Mouse (Mus musculus) yolk sac, embryonic 10.5 days (tissue): ENCODE data around the gene Slc43a1.

Source experiments
- DNase-seq: peaks from one replicate; pipeline ENCODE4 v3.0.0-alpha.2; 2017; ENCODE audit warnings: low spot score

Gene Slc43a1

DNA sequence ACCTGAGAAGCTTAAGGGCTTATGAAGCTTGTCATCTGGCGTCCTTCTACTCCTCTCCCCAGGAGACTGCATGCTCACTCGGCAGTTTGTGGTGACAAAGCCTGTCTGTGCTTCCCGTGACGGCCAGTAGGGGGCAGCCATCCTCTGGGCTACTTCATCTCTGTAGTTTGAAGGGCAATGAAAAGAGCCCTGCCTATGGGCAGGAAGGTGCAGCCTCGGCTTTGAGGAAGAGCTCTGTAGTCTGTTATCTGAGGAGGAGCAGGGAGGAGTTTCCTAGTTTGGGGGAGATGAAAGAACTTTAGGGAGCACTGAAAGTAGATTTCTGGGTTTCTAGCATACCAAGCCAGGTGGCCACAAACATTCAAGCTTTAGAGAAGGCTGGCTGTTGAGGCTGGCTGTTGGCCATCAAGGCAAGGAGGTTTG lies 29.9 kb downstream of the Slc43a1 start:
- peak; percentile 36 for DNase-seq

DNA sequence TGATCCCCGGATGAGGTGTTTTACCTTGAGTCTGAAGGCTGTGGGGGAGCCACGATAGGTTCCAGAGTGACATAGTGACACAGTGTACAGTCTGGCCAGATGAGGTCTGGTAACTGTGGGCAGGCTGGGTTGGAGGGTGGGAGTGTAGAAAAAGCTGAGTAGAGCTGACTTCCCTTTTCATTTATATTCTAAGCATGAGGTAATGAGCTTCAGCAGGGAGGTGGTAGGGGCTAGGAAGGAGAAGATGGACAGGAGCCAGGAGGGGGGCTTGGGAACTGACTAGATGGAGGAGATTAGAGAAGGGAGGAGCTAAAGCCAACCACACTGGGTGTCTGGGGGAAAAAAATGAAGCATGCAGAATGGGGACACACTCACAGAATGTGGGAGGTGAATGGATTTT lies 30.3 kb downstream of the Slc43a1 start:
- no peak for DNase-seq

DNA sequence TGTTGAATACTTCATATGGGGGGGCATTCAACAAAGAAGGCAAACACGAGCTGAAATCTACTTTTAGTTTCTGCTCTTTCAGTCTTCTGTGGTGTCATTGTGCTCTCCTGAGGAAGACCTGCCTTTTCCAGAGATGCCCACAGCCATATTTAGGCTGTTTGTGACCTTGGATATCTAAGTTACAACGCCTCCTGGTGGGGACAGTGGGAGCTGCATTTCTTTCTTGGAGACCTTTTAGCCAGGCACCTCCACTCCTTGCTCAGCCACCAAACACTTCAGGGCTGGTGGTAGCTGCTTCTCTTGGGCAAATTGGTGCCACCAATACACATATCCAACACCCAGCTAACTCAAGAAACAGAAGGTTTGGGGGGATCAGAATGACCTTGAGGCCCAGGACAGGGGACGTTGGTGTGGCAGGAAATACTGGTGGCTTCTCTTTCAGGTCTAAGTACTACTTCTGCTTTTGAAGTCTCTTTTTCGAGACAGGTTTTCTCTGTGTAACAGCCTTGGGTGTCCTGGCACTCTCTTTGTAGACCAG lies 32.0 kb downstream of the Slc43a1 start:
- DNase-seq, result no peak

DNA sequence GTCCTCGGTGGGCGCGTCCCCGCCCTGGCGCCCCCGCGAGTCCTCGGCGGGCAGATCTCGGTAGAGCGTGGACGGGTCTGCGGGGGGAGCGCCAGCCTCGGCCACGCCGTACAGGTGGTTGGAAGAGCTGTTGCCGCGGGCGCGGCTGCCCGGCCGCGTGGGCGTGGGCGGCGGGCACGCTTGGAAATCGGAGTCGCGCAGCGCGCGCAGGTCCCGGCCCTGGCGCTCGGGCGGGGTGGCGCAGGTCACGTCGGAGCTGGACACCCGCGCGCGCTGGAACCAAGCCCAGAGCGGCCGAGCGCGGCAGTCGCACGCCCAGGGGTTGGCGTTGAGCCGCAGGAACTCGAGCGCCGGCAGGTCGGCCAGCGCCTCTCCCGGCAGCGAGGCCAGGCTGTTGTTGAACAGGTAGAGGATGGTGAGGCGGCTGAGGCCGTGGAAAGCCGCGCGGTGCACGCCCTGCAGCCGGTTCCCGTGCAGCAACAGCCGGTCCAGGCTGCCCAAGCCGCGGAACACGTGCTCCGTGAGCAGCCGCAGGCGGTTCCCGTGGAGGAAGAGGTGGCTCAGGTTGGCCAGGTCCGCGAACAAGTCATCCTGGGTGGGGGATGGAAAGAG lies 33.6 kb downstream of the Slc43a1 start:
- DNase-seq, result no peak

DNA sequence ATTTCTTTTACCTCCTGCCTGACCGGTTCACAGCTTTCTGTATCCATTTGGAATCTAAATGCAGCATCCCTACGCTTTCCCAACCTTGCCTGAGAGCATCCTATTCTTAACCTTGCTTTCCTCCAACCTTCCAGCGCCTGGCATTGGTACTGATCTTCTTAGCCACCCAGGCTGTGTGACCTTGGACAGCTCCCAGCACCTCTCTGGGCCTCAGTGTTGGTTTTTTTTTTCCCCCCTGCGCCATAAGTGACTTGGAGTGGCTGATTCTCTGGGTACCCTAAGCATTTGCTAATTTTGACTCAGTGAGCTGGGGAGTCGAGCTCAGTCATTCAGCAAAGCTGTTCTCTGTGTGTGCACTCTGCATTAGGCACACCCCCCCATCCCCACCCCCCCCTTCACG lies 37.2 kb downstream of the Slc43a1 start:
- DNase-seq, result no peak

DNA sequence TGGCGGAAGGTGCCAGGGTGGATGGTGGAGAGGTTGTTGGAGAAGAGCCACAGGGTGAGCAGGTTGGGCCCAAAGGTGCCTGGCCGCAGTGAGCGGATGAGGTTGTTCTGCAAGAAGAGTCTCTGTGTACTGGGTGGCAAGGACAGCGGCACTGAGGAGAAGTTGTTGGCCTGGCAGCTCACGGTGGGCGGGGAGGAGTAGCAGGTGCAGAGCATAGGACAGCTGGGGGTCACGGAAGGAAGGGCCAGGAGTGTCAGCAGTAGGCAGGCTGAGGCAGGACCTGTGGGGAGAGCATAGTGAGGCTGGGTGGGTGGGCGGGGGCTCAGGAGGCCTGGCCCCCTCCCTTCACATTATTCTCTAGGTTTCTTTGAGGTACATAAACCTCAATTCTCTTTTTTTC lies 41.9 kb downstream of the Slc43a1 start:
- DNase-seq, result no peak

DNA sequence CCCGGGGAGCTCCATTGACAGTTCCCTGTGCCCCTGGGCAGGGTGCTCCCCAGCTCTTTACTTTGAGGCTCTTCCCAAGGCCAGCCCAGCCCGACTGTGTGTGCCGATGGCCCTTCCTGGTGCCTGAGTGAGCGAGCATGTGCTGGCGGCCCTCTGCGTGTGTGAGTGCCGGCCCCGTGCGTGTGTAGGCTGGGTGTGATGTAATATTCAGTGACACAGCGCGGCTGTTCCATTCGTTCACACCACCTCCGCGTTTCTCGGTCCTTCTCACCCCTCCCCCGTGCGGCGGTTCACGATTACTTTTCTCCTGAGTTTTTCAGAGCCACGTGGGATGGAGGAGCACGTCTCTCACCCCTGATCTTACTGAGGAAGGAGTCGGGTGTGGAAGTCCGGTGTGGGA lies 44.0 kb downstream of the Slc43a1 start:
- no peak for DNase-seq

DNA sequence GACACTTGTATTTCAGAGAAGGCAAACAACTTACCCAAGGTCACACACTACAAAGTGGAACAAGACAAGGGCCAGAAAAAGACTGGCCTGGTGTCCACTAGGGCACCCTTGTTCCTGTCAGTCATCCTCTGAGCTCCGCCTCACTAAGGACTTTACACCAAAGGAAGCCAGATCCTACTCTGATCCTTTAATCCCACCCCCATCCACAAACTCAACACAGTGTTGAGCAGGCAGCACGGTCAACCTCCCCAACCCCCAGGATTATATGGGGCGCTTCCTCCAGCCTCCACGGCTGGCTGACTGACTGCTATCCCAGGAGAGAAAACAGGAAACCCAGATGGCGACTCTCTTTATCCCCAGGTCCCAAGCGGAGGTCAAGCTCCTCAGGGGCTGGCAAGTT lies 44.4 kb downstream of the Slc43a1 start:
- DNase-seq, result no peak

DNA sequence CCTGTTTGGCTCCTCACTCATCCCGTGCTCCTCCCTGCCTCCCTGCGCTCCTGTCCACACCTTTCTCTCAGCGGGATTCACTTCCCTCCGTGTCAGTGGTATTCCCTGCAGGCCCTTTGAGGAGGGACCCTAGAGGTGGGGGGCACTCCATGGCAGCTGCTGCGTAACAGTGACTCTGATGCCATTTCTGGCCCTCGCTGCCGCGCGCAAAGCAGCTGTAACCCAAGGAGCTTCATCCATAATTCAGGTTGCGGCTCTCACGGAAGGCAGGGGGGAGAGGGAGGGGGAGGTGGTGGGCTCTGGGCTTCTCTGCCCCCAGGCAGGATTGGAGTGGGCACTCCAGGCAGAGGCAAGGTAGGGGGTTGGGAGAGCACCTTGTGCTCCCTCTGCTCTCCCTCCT lies 44.9 kb downstream of the Slc43a1 start:
- DNase-seq, result no peak

DNA sequence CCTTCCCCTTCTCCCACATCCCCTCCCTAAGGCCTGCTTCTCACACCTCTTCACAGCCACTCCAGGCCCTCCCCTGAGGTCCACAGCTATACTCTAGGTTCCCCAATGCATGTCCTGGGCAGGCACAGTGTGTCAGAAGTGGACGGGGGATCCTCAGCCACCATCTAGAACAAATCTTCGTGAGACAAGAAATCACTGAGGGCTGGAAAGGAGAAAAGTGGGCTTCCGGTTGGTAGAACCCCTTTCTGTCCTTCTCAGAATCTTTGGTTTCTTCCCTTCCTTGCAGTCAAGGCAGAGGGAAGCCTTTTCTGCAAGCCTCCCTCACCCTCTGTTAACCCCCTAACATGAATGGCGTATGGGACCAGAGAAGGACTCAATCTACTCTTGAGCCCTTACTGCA lies 45.3 kb downstream of the Slc43a1 start:
- no peak for DNase-seq

DNA sequence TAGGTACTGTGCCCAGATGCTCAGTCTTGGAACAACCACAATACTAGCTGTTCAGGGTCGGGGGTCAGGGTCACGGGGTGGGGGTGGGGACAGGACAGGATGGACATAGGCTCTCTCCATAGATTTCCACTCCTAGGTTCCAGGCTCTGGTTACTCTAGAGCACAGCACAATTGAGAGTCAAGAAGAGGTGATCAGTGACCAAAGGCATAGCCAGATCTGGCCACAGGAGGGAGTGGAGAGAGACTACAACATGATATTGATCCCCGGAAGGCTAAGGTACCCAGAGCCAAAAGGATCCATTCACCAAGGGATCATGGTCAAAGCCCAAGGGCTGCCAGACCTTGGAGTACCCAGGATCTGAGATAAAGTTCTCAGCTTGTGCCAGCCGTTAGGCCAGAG lies 46.0 kb downstream of the Slc43a1 start:
- DNase-seq, result no peak

DNA sequence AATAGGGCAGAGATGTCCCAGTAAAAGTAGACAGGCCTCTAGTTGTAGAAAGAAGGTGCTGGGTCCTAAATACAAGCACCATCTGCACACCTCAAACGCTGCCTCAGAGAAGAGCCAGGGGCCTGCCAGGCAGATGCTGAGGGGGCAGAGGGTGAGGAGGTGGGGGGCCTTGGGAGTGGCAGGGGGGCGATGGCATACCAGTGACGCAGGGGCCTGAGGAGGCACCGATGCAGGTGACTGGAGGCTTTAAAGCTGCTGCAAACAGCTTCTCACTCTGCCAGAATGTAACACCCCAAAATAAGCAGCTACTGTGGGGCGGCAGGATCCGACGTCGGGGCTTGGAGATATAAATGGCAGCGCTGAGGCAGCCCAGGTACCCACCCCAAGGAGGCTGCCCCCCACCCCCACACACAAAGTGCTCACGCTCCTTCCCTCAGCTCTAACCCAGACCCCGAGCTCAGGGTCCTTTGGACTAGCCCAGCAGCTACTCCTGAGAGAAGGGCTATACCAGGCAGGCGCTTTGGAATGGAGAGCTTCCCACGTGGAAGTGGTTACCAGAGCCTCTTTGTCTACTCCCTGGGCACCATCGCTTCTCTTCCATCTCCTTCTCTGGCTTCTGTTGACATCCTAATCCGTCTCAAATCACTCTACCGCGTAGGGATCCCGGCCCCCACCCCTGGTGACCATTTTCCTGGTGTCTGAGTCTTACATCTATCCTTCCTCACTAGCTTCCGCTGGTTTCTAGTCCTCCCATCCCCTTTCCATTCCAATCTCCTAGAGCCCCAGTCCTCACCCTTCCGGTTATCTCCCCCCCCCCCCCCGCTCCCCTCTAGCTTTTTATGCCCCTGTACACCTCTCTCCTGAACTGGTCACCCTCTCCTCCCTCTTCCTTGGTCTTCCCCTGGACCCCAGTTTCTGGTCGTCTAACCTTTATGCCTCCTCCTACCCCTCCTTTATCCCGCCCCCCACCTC lies 46.7 kb downstream of the Slc43a1 start:
- DNase-seq, result no peak

DNA sequence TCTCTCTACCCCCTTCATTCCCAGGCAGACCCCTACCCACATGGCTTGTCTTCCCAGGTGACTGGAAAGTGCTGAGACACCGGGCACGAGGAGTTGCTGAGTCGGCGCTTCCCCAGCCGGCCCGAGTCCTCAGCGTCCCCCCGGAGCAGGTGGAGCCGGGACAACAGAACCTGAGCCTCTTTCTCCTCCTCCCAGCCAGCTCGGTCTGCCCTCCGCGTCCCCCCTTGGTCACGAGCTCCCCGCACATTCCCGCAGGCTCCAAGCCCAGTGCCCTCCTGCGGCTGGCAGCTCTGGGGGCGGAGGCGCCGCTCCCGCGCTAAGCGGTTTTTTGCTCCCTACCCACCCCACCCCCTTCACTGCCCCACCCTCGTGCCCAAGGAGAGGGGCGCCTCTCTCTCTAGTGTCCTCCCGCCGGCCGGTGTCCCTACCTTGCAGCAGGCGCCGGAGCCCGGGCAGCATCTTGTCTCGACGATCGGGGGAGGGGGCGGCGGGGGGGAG lies 47.6 kb downstream of the Slc43a1 start, which contains the start of gene Rtn4rl2:
Gene Rtn4rl2, minus strand, starts transcription at position 477 of the 498 bp plus-strand sequence.
- DNase-seq, result no peak

DNA sequence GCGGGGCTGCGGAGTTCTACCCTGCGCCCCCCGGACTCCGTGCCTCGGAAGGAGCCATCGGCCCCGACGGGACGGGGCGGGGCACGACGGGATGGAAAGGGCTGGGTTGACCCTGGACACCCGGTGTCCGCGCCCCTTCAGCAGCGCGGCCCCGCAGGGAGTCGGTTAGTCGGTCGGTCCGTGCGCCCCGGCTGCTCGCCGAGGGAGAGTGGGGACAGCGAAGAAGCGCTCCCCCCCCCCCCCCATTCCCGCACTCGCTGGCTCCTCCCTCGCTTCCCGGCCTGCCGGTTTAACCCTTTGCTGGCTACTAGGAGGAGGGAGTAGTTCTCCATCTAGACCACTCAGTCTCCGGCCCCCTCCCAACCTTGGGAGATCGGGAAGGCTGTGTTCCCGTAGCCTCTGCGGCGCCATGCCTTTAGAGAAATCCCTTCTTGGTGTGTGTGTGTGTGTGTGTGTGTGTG lies 48.2 kb downstream of the Slc43a1 start:
- peak; percentile 54 for DNase-seq

DNA sequence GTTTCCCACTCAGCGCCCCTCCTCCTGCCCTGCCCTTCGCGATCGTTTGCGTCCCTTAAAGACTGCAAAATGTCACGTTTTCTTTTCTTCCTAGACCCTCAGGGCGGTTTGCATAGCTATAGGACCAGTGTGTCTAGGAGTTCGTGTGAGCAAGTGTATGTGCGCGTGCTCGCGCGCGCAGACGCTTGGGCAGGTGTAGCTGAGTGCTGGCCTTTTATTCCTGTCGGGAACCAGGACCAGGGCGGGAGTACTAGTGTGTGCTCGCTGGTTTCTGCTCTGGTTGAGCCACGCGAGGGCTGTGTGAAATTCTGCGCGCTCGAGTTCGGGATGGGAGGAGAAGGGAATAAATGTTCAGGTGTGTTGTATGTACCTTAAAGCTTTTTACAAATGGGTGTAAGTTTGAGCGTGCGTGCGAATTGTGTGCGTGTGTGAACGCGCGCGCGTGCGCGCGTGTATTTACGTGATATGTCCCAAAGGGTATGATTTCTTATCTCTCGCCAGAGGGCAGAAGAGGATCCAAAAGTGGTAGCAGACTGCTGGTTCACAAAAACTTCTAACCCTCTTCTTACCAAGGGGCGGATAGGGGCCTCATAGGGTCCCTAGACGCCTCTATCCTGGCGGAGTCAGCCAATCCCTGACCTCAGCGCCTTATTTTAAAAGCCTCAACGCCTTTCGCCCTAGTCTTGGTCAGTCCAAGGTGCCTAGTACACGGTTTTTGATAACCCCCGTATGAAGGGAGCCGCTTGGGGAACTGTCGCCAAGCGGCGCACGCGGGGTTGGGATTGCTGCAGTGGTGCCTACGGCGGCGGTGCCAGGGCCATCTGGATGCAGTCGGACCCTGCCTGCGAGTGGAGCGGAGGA lies 49.0 kb downstream of the Slc43a1 start:
- no peak for DNase-seq

DNA sequence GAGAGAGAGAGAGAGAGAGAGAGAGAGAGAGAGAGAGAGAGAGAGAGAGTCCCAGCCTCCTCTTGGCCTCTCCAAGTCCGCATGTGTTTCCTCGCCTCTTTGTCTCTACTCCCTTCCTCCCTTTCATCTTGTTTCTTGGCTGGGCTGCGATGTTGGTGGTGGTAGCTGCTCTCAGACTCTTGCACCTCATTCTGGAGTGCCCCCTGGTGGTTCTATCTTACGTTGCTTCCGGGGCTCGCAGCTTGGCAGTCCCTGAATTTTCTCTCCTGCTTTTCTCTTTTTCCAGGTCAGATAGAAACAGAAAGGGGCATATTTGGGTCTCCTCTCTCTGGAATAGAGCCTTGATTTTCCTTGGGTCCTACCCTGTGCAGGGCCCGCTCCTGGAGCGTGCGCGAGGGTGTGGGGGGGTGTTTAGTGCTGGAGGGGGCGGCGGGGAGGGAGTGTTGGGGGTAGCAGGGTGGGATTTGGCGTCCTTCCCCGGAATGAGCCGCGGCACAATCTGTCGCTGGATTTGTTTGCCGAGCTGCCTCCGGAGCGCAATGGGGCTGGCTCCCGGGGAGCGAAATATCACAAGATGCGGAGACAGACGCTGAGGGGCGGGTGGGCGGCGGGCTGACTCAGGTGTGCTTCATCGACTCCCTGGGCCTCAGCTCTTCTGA lies 50.1 kb downstream of the Slc43a1 start:
- DNase-seq, result peak; percentile 47

DNA sequence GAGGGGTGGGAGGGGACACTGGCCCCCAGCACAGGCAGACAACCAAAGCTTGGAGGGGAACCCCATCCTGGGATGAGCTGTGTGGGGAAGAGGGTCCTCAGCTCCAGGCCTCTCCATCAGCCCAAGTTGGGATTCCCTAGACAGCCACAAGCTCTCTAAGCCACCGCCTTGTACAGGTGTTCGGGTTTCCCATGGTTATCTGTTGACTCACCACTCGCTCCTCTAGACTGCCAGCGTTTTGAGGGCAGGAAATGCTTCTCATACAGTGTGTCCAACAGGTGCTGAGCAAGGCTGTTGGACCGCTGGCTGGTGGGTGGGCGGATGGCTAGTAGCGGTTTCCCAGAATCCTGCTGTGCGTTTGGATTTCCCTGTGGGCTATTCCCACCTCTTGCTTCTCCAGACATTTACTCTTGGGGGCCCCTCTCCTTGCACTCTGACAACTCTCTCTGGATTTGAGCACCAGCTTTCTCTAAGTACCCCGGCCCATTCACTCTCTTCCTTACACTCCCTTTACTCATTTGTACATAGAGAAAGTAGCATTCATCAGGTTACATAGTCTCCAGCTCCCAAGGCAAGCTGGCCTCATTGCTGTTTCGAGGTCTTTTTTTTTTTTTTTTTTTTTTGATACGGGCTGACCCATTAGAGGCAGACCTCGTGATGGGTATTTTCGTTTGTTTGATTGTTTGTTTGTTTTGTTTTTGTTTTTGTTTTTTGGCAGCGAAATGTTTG lies 50.8 kb downstream of the Slc43a1 start:
- no peak for DNase-seq

DNA sequence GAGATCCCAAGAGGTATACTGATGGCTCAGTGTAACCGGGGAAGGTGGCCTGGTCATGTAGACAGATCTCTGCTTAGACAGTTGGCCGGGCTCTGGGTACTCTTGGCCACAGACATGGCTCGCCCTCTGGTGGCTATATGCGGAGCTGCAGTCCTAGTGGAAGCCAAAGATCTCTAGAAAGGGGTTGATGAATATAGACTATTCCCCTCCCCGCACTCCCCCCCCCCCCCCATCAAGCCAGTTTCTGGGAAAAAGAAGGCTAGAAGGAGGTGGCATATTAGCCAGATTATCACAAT lies 51.3 kb downstream of the Slc43a1 start:
- peak; percentile 56 for DNase-seq

DNA sequence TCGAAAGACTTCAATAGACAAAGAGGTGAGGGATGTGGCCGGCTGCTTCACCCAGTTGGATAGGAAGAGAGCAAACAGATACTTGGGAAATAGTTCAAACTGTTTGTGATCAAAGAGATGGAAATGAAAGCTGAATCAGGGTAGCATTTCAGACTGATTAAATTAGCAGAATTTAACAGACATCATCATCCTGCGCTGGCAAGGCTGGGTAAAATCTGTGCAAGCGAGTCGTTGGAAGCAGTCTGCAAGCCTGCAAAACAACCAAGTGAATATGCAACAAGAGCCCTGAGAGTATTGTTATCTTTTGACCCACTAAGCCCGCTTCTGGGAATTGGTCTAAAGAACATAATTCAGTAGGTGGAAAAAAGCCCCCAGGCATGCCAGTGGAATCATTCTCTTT lies 54.7 kb downstream of the Slc43a1 start:
- no peak for DNase-seq

DNA sequence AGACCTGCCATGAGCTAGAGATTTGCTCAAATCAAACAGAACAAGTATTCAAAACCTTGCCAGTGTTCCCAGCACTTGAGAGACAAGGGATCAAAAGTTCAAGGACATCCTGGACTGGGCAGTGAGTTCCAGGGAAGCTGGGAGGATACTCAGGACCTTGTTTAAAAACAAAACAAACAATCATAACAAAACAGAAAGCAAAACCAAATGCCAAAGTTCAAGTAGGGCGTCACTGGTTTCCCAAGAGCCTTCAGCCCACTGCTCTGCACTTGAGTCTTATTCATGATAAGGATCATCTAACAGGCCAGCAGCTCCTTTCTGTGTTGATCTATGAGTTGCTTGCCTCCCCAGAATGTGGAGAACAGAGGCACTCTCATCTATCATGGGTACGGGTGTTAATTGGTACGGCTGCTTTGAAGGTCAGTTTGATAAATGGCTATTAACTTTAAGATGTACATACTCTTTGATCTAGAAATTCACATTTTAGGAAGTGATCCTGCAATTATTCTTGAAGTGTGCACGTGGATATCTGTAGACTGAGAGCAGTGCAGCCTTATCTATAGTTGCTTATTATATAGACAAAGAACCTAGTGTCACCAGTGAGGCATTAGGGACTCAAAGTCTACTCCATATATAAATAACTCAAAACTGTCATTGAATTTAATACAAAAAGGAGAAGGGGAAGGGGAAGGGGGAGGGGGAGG lies 57.0 kb downstream of the Slc43a1 start:
- no peak for DNase-seq
